Mouse (Mus musculus) cerebellum, postnatal 14 days (tissue): ENCODE measurements around the gene Rhox2h.
"Not testable (repeated sequence)": the region's sequence is repeated elsewhere in the genome, so short reads cannot be mapped to it uniquely, and the experiment has no call there.

ENCODE experiments used
- DNase-seq, 2 experiments: peaks; one replicate each; pipeline ENCODE4 v3.0.0; 2021; ENCODE audit warnings: mixed read lengths in 2 of 2

Gene Rhox2h

DNA sequence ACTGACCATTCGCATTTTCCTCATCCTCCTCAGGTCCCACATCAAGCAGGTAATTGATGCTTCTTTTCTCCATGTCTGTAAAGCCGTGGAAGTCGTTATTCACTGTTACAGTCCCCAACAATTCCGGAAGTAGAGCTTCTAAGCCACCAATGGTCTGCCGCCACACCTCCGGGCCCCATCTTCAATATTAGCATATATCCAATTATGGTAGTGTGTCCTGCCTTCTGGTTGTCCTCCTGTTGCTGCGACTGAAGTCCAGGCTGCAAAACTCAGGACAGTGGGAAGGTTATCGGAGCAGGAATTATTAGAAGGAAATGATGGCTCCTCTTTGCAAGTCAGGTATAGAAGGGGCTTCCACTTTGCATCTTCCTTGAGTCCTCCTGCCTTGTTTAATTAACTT is at the start of gene Rhox2h:
Gene Rhox2h (minus strand): TSS at position 101 of the 400 bp plus-strand sequence.
- DNase-seq = not testable (repeated sequence)

- DNase-seq = no peak
These were observed 28.8 kb upstream of the Rhox2h start for GRCm38 (mm10) chrX:37701821-37702387.

GRCm38 (mm10) chrX:37692261-37692660 is 19.2 kb upstream of the Rhox2h start:
- no peak for DNase-seq

- DNase-seq = no peak
These were observed 10.1 kb upstream of the Rhox2h start for GRCm38 (mm10) chrX:37683031-37683715.

GRCm38 (mm10) chrX:37668664-37669063 is 4.4 kb downstream of the Rhox2h start, which contains the start of gene Rhox3h:
Gene Rhox3h, minus strand, starts transcription at chrX:37668764.
- not testable (repeated sequence) for DNase-seq

DNA sequence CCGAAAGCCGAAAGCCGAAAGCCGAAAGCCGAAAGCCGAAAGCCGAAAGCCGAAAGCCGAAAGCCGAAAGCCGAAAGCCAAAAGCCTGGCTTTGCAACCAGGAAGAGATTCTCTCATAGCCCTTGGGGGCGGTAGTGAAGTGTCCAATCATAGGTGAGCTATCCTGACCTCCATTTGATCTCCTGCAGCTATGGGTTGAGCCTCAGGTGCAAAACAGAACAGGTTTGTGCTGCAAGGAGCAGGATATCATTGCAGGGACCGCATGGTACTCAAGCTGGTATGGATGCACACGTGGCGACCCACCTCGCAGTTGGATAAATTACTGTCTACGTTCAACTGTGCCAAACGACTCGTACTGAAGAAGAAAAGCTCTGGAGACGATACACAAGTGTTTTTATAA is 21.9 kb downstream of the Rhox2h start, which contains the start of gene Rhox4g:
Gene Rhox4g (minus strand): TSS at position 101 of the 400 bp plus-strand sequence.
- DNase-seq = not testable (repeated sequence)

- not testable (repeated sequence) for DNase-seq
These were observed 29.7 kb downstream of the Rhox2h start, which contains the start of gene Rhox2g for GRCm38 (mm10) chrX:37643370-37643769. Gene Rhox2g, minus strand, starts transcription at chrX:37643470.

DNA sequence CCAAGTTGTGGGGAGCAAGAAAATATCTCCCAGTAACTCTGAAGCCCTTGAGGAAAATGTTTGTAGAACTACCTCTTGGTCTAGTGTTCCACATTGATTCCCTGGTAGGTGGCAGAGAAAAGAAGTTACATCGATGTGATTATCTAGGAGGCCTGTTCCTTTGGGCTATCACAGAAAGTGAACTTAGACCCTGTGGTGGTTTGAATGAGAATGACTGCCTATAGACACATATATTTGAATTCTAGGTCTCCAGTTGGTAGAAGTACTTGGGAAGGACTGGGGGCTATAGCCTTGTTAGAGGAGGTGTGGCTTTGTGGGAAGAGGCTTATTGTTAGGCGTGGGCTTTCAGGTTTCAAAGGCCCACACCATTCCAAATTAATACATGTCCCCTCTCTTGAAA is 44.6 kb downstream of the Rhox2h start, which contains the start of gene Rhox3g:
Gene Rhox3g (minus strand): TSS at position 101 of the 400 bp plus-strand sequence.
- DNase-seq = not testable (repeated sequence)
